27 mouse cellular contexts compared by ENCODE assay signal in genomic region chr4:59455465-59455864, GRCm38 (mm10). TPM values are rescaled to one million over a fixed set of nuclear protein-coding genes. Genes with fewer than 3 reads are reported as not detected.
DNase-seq lines count a peak whose midpoint lies in the region; ATAC-seq and TF ChIP-seq lines count a peak whose summit lies in the region.
"Had no signal": no experiment of that assay in that cellular context is flagged by ENCODE, and none has a peak within 500 bp of the region (broad histone marks: within the 10 kb centered on the region; RNA-seq: fewer than 3 reads in every experiment).

No protein-coding gene starts in this region.

- H3K4me2 ChIP-seq in liver, embryonic 11.5 days, result no peak overlapping the region
- no peak overlapping the region for H3K4me2 ChIP-seq in limb, embryonic 11.5 days (ENCODE audit: low read depth, severe bottlenecking)
- H3K4me2 ChIP-seq: heart, embryonic 13.5 days; hindbrain, embryonic 14.5 days; intestine, embryonic 15.5 days; limb, embryonic 12.5 days; stomach, embryonic 15.5 days had no signal

- WGBS in liver, embryonic 11.5 days, result 41% methylated on average over 2 of the region's 2 CpGs
- 8% methylated on average over 2 of the region's 2 CpGs for WGBS in bone marrow, adult 2 months
- WGBS in limb, embryonic 11.5 days, result 57% methylated on average over 2 of the region's 2 CpGs
- 76% methylated on average over 2 of the region's 2 CpGs for WGBS in hindbrain, embryonic 10.5 days

- no peaks in the 10 kb centered on the region for H3K9me3 ChIP-seq in liver, embryonic 11.5 days (ENCODE audit: control insufficient read depth, low read length)
- H3K9me3 ChIP-seq in limb, embryonic 11.5 days (ENCODE audit: control insufficient read depth, low read length), result no peaks in the 10 kb centered on the region
- H3K9me3 ChIP-seq in hindbrain, embryonic 10.5 days, result no peaks in the 10 kb centered on the region
- H3K9me3 ChIP-seq: forebrain, embryonic 10.5 days; G1E; heart, embryonic 13.5 days; intestine, embryonic 15.5 days; limb, embryonic 12.5 days; midbrain, embryonic 10.5 days; stomach, embryonic 15.5 days had no signal

- DNase-seq in liver, embryonic 11.5 days (ENCODE audit: low spot score), result peak; percentile 28
- DNase-seq in liver, result no peak
- peak; percentile 19 for DNase-seq in limb, embryonic 11.5 days (ENCODE audit: low spot score)
- DNase-seq in cerebellum, adult 11 months, result no peak
- DNase-seq in hindbrain, embryonic 10.5 days (ENCODE audit: low spot score), result no peak
- DNase-seq: adrenal gland, adult 2 months; cerebellum, adult 9-10 months; gastrocnemius, postnatal 10 days; heart, adult 2 months; kidney, postnatal 25 days; lung, adult 2 months; right cerebral cortex, adult 18-20 months had no signal

- TF ChIP-seq CTCF in bone marrow, adult 2 months (IDR thresholded peaks at IDR 0.05; ENCODE audit: control insufficient read depth, insufficient read depth, low read length), result no peak

- H3K36me3 ChIP-seq in liver, embryonic 11.5 days (ENCODE audit: control insufficient read depth, insufficient read depth, low read length), result no peaks in the 10 kb centered on the region
- H3K36me3 ChIP-seq in limb, embryonic 11.5 days (ENCODE audit: control insufficient read depth, insufficient read depth, low read length), result no peaks in the 10 kb centered on the region
- no peaks in the 10 kb centered on the region for H3K36me3 ChIP-seq in hindbrain, embryonic 10.5 days
- H3K36me3 ChIP-seq: forebrain, embryonic 10.5 days; G1E; heart, embryonic 13.5 days; intestine, embryonic 15.5 days; limb, embryonic 12.5 days; midbrain, embryonic 10.5 days; stomach, embryonic 15.5 days had no signal

- no peak for TF ChIP-seq POLR2A in bone marrow, adult 2 months (IDR thresholded peaks at IDR 0.05; ENCODE audit: borderline replicate concordance, control insufficient read depth, low read depth, low read length)

- ATAC-seq in liver, embryonic 11.5 days (replicated peaks; ENCODE audit: low FRiP score), result no peak
- ATAC-seq in limb, embryonic 11.5 days (ENCODE audit: insufficient number of reproducible peaks, low FRiP score, low TSS enrichment, low read depth), result no peak
- peak; percentile 47 for ATAC-seq in megakaryocyte, adult 5-6 weeks (ENCODE audit: poor library complexity, severe bottlenecking)
- ATAC-seq: forebrain, embryonic 16.5 days; intestine, embryonic 15.5 days; midbrain, embryonic 16.5 days had no signal

- no peak overlapping the region for H3K9ac ChIP-seq in liver, embryonic 11.5 days (ENCODE audit: low read depth, low read length)
- H3K9ac ChIP-seq in limb, embryonic 11.5 days (ENCODE audit: low read length), result no peak overlapping the region
- H3K9ac ChIP-seq: heart, embryonic 13.5 days; hindbrain, embryonic 14.5 days; intestine, embryonic 15.5 days; limb, embryonic 12.5 days; stomach, embryonic 15.5 days had no signal

- H3K4me3 ChIP-seq in liver, embryonic 11.5 days (ENCODE audit: low read depth, low read length), result no peak overlapping the region
- peak overlapping the region; percentile 1 for H3K4me3 ChIP-seq in bone marrow, adult 2 months (replicated peaks; ENCODE audit: control insufficient read depth, low read depth, low read length)
- H3K4me3 ChIP-seq in limb, embryonic 11.5 days (ENCODE audit: low read depth, low read length), result no peak overlapping the region
- no peak overlapping the region for H3K4me3 ChIP-seq in hindbrain, embryonic 10.5 days
- H3K4me3 ChIP-seq: forebrain, embryonic 10.5 days; heart, adult 2 months; heart, embryonic 13.5 days; intestine, embryonic 15.5 days; layer of hippocampus, adult 2 months; limb, embryonic 12.5 days; midbrain, embryonic 10.5 days; myocyte; stomach, embryonic 15.5 days had no signal

- no peaks in the 10 kb centered on the region for H3K27me3 ChIP-seq in liver, embryonic 11.5 days (replicated peaks; ENCODE audit: control insufficient read depth, insufficient read depth, low read length)
- no peaks in the 10 kb centered on the region for H3K27me3 ChIP-seq in limb, embryonic 11.5 days (ENCODE audit: control insufficient read depth, insufficient read depth, low read length)
- no peaks in the 10 kb centered on the region for H3K27me3 ChIP-seq in hindbrain, embryonic 10.5 days (ENCODE audit: insufficient read depth, poor library complexity, severe bottlenecking)
- H3K27me3 ChIP-seq: CH12.LX; heart, embryonic 13.5 days; intestine, embryonic 15.5 days; limb, embryonic 12.5 days; stomach, embryonic 15.5 days had no signal

- peaks cover 4% of the 10 kb centered on the region; the same call in 1 of the 2 replicates for H3K4me1 ChIP-seq in liver, embryonic 11.5 days (replicated peaks; ENCODE audit: control insufficient read depth, insufficient read depth, low read length)
- H3K4me1 ChIP-seq in bone marrow, adult 2 months (ENCODE audit: control insufficient read depth, insufficient read depth, low read length), result peaks cover 6% of the 10 kb centered on the region
- H3K4me1 ChIP-seq in limb, embryonic 11.5 days (ENCODE audit: control insufficient read depth, insufficient read depth, low read length), result 0 out of 2 replicates have a peak, but pooled peaks cover 2% of the 10 kb centered on the region
- no peaks in the 10 kb centered on the region for H3K4me1 ChIP-seq in hindbrain, embryonic 10.5 days (replicated peaks)
- H3K4me1 ChIP-seq: forebrain, embryonic 10.5 days; intestine, embryonic 15.5 days; limb, embryonic 12.5 days; midbrain, embryonic 10.5 days had no signal

- no peak overlapping the region for H3K27ac ChIP-seq in liver, embryonic 11.5 days (ENCODE audit: low read depth, low read length)
- peak overlapping the region; percentile 34; the same call in 1 of the 2 replicates for H3K27ac ChIP-seq in bone marrow, adult 2 months (ENCODE audit: control insufficient read depth, insufficient read depth, low read depth, low read length, poor library complexity)
- H3K27ac ChIP-seq in limb, embryonic 11.5 days (replicated peaks; ENCODE audit: low read depth, low read length), result no peak overlapping the region
- H3K27ac ChIP-seq in hindbrain, embryonic 10.5 days, result no peak overlapping the region
- H3K27ac ChIP-seq: forebrain, embryonic 10.5 days; heart, adult 2 months; heart, embryonic 13.5 days; hindbrain, embryonic 14.5 days; intestine, embryonic 15.5 days; layer of hippocampus, adult 2 months; limb, embryonic 12.5 days; midbrain, embryonic 10.5 days; stomach, embryonic 15.5 days had no signal

RNA-seq across cellular contexts. Expression of gene Susd1, which starts 17.0 kb away (rescaled TPM):
- 15.8 and 20.8 TPM in 2 replicates for polyA plus RNA-seq in liver, embryonic 11.5 days (2014; fragmentation: Nextera tagmentation; extraction: Ambion mirVana)
- polyA plus RNA-seq in bone marrow, adult 2 months (2011; ENCODE audit: insufficient read depth, insufficient read length, low replicate concordance, missing spikeins), result 21.3 and 25.3 TPM in 2 replicates
- polyA plus RNA-seq in limb, embryonic 11.5 days (2014; fragmentation: Nextera tagmentation; extraction: Ambion mirVana), result 0.99 and 1.9 TPM in 2 replicates
- 16.3 and 24.0 TPM in 2 replicates for total RNA-seq in megakaryocyte, adult 5-6 weeks (2015)
- total RNA-seq in megakaryocyte, adult 5-6 weeks (2017), result 33.6 and 33.9 TPM in 2 replicates
- polyA plus RNA-seq in hindbrain, embryonic 10.5 days (2016; fragmentation: Nextera tagmentation; extraction: Ambion mirVana), result 2.0 and 2.1 TPM in 2 replicates

Comparison
In these comparisons a context has a peak if more than half of its experiments do, and no peak if none do; other contexts are left out.
1. DNase-seq: peak in liver, embryonic 11.5 days (single experiment) and limb, embryonic 11.5 days (single experiment); none in liver (single experiment), cerebellum, adult 11 months (single experiment) and hindbrain, embryonic 10.5 days (single experiment).